Mouse (Mus musculus) limb, embryonic 12.5 days (tissue): ENCODE data around the gene Aoc3. TPM values are rescaled to one million over a fixed set of nuclear protein-coding genes. Genes with fewer than 3 reads are reported as not detected.
"Not testable (repeated sequence)": the region's sequence is repeated elsewhere in the genome, so short reads cannot be mapped to it uniquely, and the experiment has no call there.

ENCODE experiments used
- ATAC-seq: fragments of 200-750 bp; cut with Nextera tagmentation; 2 replicates; pipeline ENCODE4 v1.8.0; 2017; ENCODE audit warnings: low read depth, moderate TSS enrichment; ENCODE audit not compliant: insufficient number of reproducible peaks, insufficient read depth, low FRiP score, low TSS enrichment
- H3K27ac ChIP-seq: fragments of 300-500 bp; sonication (generic); 2 replicates; pipeline ENCODE4 v1.5.1; 2016; ENCODE audit warnings: mild to moderate bottlenecking, moderate library complexity
- H3K27me3 ChIP-seq: fragments of 300-500 bp; sonication (generic); 2 replicates; pipeline ENCODE4 v1.6.1; 2016; ENCODE audit warnings: mild to moderate bottlenecking, moderate library complexity
- H3K36me3 ChIP-seq: fragments of 300-500 bp; sonication (generic); 2 replicates; pipeline ENCODE4 v1.6.1; 2016; ENCODE audit warnings: mild to moderate bottlenecking, moderate library complexity
- H3K4me1 ChIP-seq: fragments of 300-500 bp; sonication (generic); replicated peaks from 2 replicates; pipeline ENCODE4 v1.6.1; 2016
- H3K4me2 ChIP-seq: fragments of 300-500 bp; sonication (generic); 2 replicates; pipeline ENCODE4 v1.6.1; 2016; ENCODE audit warnings: mild to moderate bottlenecking, moderate library complexity
- H3K4me3 ChIP-seq: fragments of 300-500 bp; sonication (generic); replicated peaks from 2 replicates; pipeline ENCODE4 v1.5.1; 2016; ENCODE audit warnings: mild to moderate bottlenecking
- H3K9ac ChIP-seq: fragments of 300-500 bp; sonication (generic); replicated peaks from 2 replicates; pipeline ENCODE4 v1.6.1; 2016; ENCODE audit warnings: mild to moderate bottlenecking, moderate library complexity
- H3K9me3 ChIP-seq: fragments of 300-500 bp; sonication (generic); 2 replicates; pipeline ENCODE4 v1.6.1; 2016; ENCODE audit warnings: mild to moderate bottlenecking, moderate library complexity
- WGBS: fragments of 180-500 bp; shearing (Covaris S2); methylation state at CpG from one replicate; pipeline ENCODE4 v1.1.7; 2016; 5-methylcytosine and 5-hydroxymethylcytosine counted together
- microRNA-seq: library from miRNA; unstranded; fragments of <30 nt; microRNA quantifications from one replicate; pipeline ENCODE4, GENCODE M21; 2017
- polyA plus RNA-seq: library from polyadenylated mRNA; unstranded; fragments of >200 nt; fragmentation: Nextera tagmentation; extraction: Ambion mirVana; gene quantifications from 2 replicates; pipeline ENCODE4 v1.2.1, GENCODE M21; 2016

The Aoc3 gene
- polyA plus RNA-seq, 1 experiment from 2014 or later = 0.05 TPM

GRCm38 (mm10) chr11:101378196-101378595, 47.8 kb downstream of the Aoc3 start:
- not testable (repeated sequence) for H3K4me3 ChIP-seq, H3K9ac ChIP-seq, H3K36me3 ChIP-seq, H3K9me3 ChIP-seq, H3K27me3 ChIP-seq, H3K4me2 ChIP-seq, H3K27ac ChIP-seq, ATAC-seq, H3K4me1 ChIP-seq
- 95% methylated on average over 8 of the region's 8 CpGs for WGBS

GRCm38 (mm10) chr11:101378926-101379325, 48.5 kb downstream of the Aoc3 start:
- ATAC-seq = no peak
- Histone ChIP-seq H3K4me2 (no peak overlapping the region), H3K9me3 (no peaks in the 10 kb centered on the region), H3K4me1 (no peaks in the 10 kb centered on the region), H3K27me3 (no peaks in the 10 kb centered on the region), H3K4me3 (no peak overlapping the region), H3K9ac (no peak overlapping the region), H3K36me3 (no peaks in the 10 kb centered on the region), H3K27ac (no peak overlapping the region)
- 73% methylated on average over 6 of the region's 6 CpGs for WGBS

- WGBS = 19% methylated on average over 4 of the region's 4 CpGs
- Histone ChIP-seq H3K27ac (no peak overlapping the region), H3K9ac (no peak overlapping the region), H3K36me3 (no peaks in the 10 kb centered on the region), H3K4me3 (no peak overlapping the region), H3K4me1 (no peaks in the 10 kb centered on the region), H3K27me3 (no peaks in the 10 kb centered on the region), H3K9me3 (no peaks in the 10 kb centered on the region), H3K4me2 (no peak overlapping the region)
- ATAC-seq = no peak; the same call in 1 of the 2 replicates
Observed at GRCm38 (mm10) chr11:101381817-101382216, 51.4 kb downstream of the Aoc3 start.

Small RNA genes lying within 50 kb of the gene (microRNA-seq; reads per million reads assigned to microRNA genes)
- not detected for gene Gm25593

Other genes starting within 250 kb of the Aoc3 start
- gene Coasy, start 248.0 kb upstream of the Aoc3 start, polyA plus RNA-seq = 43.6 and 46.5 TPM in 2 replicates
- 40.4 and 43.1 TPM in 2 replicates for gene Mlx, start 243.3 kb upstream of the Aoc3 start, polyA plus RNA-seq
- 54.3 and 55.7 TPM in 2 replicates for gene Psmc3ip, start 235.2 kb upstream of the Aoc3 start, polyA plus RNA-seq
- 18.8 and 19.1 TPM in 2 replicates for gene Retreg3, start 210.7 kb upstream of the Aoc3 start, polyA plus RNA-seq
- gene Tubg1, start 210.7 kb upstream of the Aoc3 start, polyA plus RNA-seq = 87.6 and 90.7 TPM in 2 replicates
- gene Tubg2, start 174.7 kb upstream of the Aoc3 start, polyA plus RNA-seq = 6.3 and 6.4 TPM in 2 replicates
- gene Cntnap1, start 160.1 kb upstream of the Aoc3 start, polyA plus RNA-seq = 0.24 and 0.27 TPM in 2 replicates
- 5.3 and 7.0 TPM in 2 replicates for gene Plekhh3, start 159.3 kb upstream of the Aoc3 start, polyA plus RNA-seq
- 0.24 TPM in 1 of 2 replicates, not detected in the other for gene Ccr10, start 155.2 kb upstream of the Aoc3 start, polyA plus RNA-seq
- 14.2 and 16.4 TPM in 2 replicates for gene Ezh1, start 104.1 kb upstream of the Aoc3 start, polyA plus RNA-seq
- 53.0 and 61.5 TPM in 2 replicates for gene Ramp2, start 84.6 kb upstream of the Aoc3 start, polyA plus RNA-seq
- gene Vps25, start 76.9 kb upstream of the Aoc3 start, polyA plus RNA-seq = 94.1 and 104 TPM in 2 replicates
- 9.4 and 12.4 TPM in 2 replicates for gene Wnk4, start 70.0 kb upstream of the Aoc3 start, polyA plus RNA-seq
- gene Cntd1, start 51.6 kb upstream of the Aoc3 start, polyA plus RNA-seq = 1.0 and 1.6 TPM in 2 replicates
- gene Coa3, start 51.5 kb upstream of the Aoc3 start, polyA plus RNA-seq = 193 and 204 TPM in 2 replicates
- 126 and 129 TPM in 2 replicates for gene Becn1, start 28.3 kb upstream of the Aoc3 start, polyA plus RNA-seq
- 154 and 167 TPM in 2 replicates for gene Psme3, start 14.4 kb upstream of the Aoc3 start, polyA plus RNA-seq
- 2.0 and 2.3 TPM in 2 replicates for gene Aoc2, start 5.5 kb upstream of the Aoc3 start, polyA plus RNA-seq
- gene G6pc, start 37.0 kb downstream of the Aoc3 start, polyA plus RNA-seq = not detected in 2 replicates
- 86.6 and 94.2 TPM in 2 replicates for gene Aarsd1, start 87.0 kb downstream of the Aoc3 start, polyA plus RNA-seq
- 8.2 and 9.8 TPM in 2 replicates for gene Gm27029, start 94.2 kb downstream of the Aoc3 start, polyA plus RNA-seq
- 22.0 and 24.0 TPM in 2 replicates for gene Rundc1, start 94.5 kb downstream of the Aoc3 start, polyA plus RNA-seq
- gene Ptges3l, start 94.7 kb downstream of the Aoc3 start, polyA plus RNA-seq = 7.8 and 9.4 TPM in 2 replicates
- gene Rpl27, start 111.7 kb downstream of the Aoc3 start, polyA plus RNA-seq = 382 and 394 TPM in 2 replicates
- gene Ifi35, start 117.8 kb downstream of the Aoc3 start, polyA plus RNA-seq = 6.3 and 6.6 TPM in 2 replicates
- 9.7 and 10.2 TPM in 2 replicates for gene Rnd2, start 134.4 kb downstream of the Aoc3 start, polyA plus RNA-seq
- gene Vat1, start 135.6 kb downstream of the Aoc3 start, polyA plus RNA-seq = 23.2 and 26.7 TPM in 2 replicates
- 19.0 and 21.0 TPM in 2 replicates for gene Brca1, start 221.3 kb downstream of the Aoc3 start, polyA plus RNA-seq
- 81.6 and 83.8 TPM in 2 replicates for gene Nbr1, start 221.5 kb downstream of the Aoc3 start, polyA plus RNA-seq